Mouse (Mus musculus) liver, postnatal 0 days (tissue): Measurements from ENCODE around the gene Tnnt3. TPM values are rescaled to one million over a fixed set of nuclear protein-coding genes. Genes with fewer than 3 reads are reported as not detected.

ENCODE experiments used
- ATAC-seq: fragments of 200-750 bp; cut with Nextera tagmentation; 2 replicates; pipeline ENCODE4 v1.8.0; 2017; ENCODE audit warnings: mild to moderate bottlenecking, moderate library complexity
- DNase-seq: peaks from one replicate; pipeline ENCODE4 v3.0.0-alpha.2; 2016
- H3K27ac ChIP-seq: fragments of 300-500 bp; sonication (generic); 2 replicates; pipeline ENCODE4 v1.5.1; 2014; ENCODE audit warnings: antibody characterized with exemption, moderate library complexity, mild to moderate bottlenecking, low read depth
- H3K27me3 ChIP-seq: fragments of 300-500 bp; sonication (generic); 2 replicates; pipeline ENCODE4 v1.6.1; 2014; ENCODE audit warnings: low read length, control low read depth, mixed read lengths; ENCODE audit not compliant: insufficient read depth
- H3K36me3 ChIP-seq: fragments of 300-500 bp; sonication (generic); replicated peaks from 2 replicates; pipeline ENCODE4 v1.6.1; 2014; ENCODE audit warnings: mild to moderate bottlenecking, control low read depth, low read length, moderate library complexity, mixed read lengths; ENCODE audit not compliant: insufficient read depth
- H3K4me1 ChIP-seq: fragments of 300-500 bp; sonication (generic); 2 replicates; pipeline ENCODE4 v1.6.1; 2014; ENCODE audit warnings: antibody characterized with exemption, mild to moderate bottlenecking, control low read depth; ENCODE audit not compliant: insufficient read depth
- H3K4me2 ChIP-seq: fragments of 300-500 bp; sonication (generic); 2 replicates; pipeline ENCODE4 v1.6.1; 2014; ENCODE audit warnings: low read depth, mild to moderate bottlenecking, low read length, moderate library complexity, mixed read lengths
- H3K4me3 ChIP-seq: fragments of 300-500 bp; sonication (generic); 2 replicates; pipeline ENCODE4 v1.5.1; 2014; ENCODE audit warnings: low read depth, low read length
- H3K9ac ChIP-seq: fragments of 300-500 bp; sonication (generic); replicated peaks from 2 replicates; pipeline ENCODE4 v1.6.1; 2014; ENCODE audit warnings: mild to moderate bottlenecking, moderate library complexity
- H3K9me3 ChIP-seq: fragments of 300-500 bp; sonication (generic); 2 replicates; pipeline ENCODE4 v1.6.1; 2016; ENCODE audit warnings: mild to moderate bottlenecking, control low read depth, low read length, mixed read lengths
- CTCF ChIP-seq: sonication (generic); IDR thresholded peaks from 2 replicates; pipeline ENCODE4 v1.5.1; 2016; ENCODE audit warnings: antibody characterized with exemption, low read depth
- EP300 ChIP-seq: IDR thresholded peaks from 2 replicates; pipeline ENCODE4 v1.6.1; 2016; ENCODE audit warnings: antibody characterized with exemption, low read depth, mild to moderate bottlenecking
- WGBS: fragments of 180-500 bp; shearing (Covaris S2); extraction: QIAGEN DNeasy Blood & Tissue Kit; methylation state at CpG from one replicate; pipeline ENCODE4 v1.1.7; 2014; ENCODE audit not compliant: insufficient replicate concordance; 5-methylcytosine and 5-hydroxymethylcytosine counted together
- polyA plus RNA-seq: library from polyadenylated mRNA; unstranded; fragments of >200 nt; fragmentation: Nextera tagmentation; extraction: Ambion mirVana; gene quantifications from 2 replicates; pipeline ENCODE4 v1.2.1, GENCODE M21; 2015

The Tnnt3 gene
- polyA plus RNA-seq, 1 experiment from 2014 or later, result 3.6 TPM

- DNase-seq, result peak; percentile 65
- WGBS, result 45% methylated on average over 6 of the region's 6 CpGs
- peaks cover 56% of the 10 kb centered on the region for H3K4me1 ChIP-seq
- H3K27me3 ChIP-seq, result no peaks in the 10 kb centered on the region
- H3K4me2 ChIP-seq, result no peak overlapping the region
- TF ChIP-seq CTCF (no peak), EP300 (no peak)
- no peak overlapping the region for H3K4me3 ChIP-seq
- H3K27ac ChIP-seq, result peak overlapping the region; percentile 90
- H3K9ac ChIP-seq, result no peak overlapping the region; the same call in 1 of the 2 replicates
- ATAC-seq, result peak; percentile 59
- H3K36me3 ChIP-seq, result no peaks in the 10 kb centered on the region
- no peaks in the 10 kb centered on the region for H3K9me3 ChIP-seq
These were observed 64.5 kb downstream of the Tnnt3 start for GRCm38 (mm10) chr7:142563168-142563567.

GRCm38 (mm10) chr7:142564955-142565643 is 66.5 kb downstream of the Tnnt3 start:
- WGBS, result 60% methylated on average over 11 of the region's 11 CpGs
- DNase-seq (peak; percentile 31), ATAC-seq (no peak)
- Histone ChIP-seq H3K27ac (peak overlapping the region; percentile 90), H3K27me3 (no peaks in the 10 kb centered on the region), H3K4me3 (no peak overlapping the region), H3K4me1 (peaks cover 61% of the 10 kb centered on the region), H3K36me3 (no peaks in the 10 kb centered on the region), H3K4me2 (no peak overlapping the region), H3K9me3 (no peaks in the 10 kb centered on the region), H3K9ac (peak overlapping the region; percentile 30; the same call in 1 of the 2 replicates)
- TF ChIP-seq CTCF (no peak), EP300 (no peak)

Other genes starting within 250 kb of the Tnnt3 start
- not detected in 2 replicates for gene Gm2431, start 240.5 kb upstream of the Tnnt3 start, polyA plus RNA-seq
- not detected in 2 replicates for gene Gm4559, start 224.5 kb upstream of the Tnnt3 start, polyA plus RNA-seq
- not detected in 2 replicates for gene Krtap5-1, start 201.7 kb upstream of the Tnnt3 start, polyA plus RNA-seq
- not detected in 2 replicates for gene Krtap5-4, start 195.3 kb upstream of the Tnnt3 start, polyA plus RNA-seq
- gene Ifitm10, start 125.1 kb upstream of the Tnnt3 start, polyA plus RNA-seq, result 2.1 and 2.2 TPM in 2 replicates
- not detected in 2 replicates for gene Gm49369, start 116.2 kb upstream of the Tnnt3 start, polyA plus RNA-seq
- gene Ctsd, start 110.8 kb upstream of the Tnnt3 start, polyA plus RNA-seq, result 311 and 324 TPM in 2 replicates
- gene Syt8, start 64.0 kb upstream of the Tnnt3 start, polyA plus RNA-seq, result not detected in 2 replicates
- 6.9 and 72.7 TPM in 2 replicates for gene Tnni2, start 57.0 kb upstream of the Tnnt3 start, polyA plus RNA-seq
- gene Lsp1, start 38.0 kb upstream of the Tnnt3 start, polyA plus RNA-seq, result 31.5 and 33.6 TPM in 2 replicates
- gene Mrpl23, start 33.9 kb downstream of the Tnnt3 start, polyA plus RNA-seq, result 18.7 and 19.3 TPM in 2 replicates
- gene Igf2, start 168.0 kb downstream of the Tnnt3 start, polyA plus RNA-seq, result 1,534 and 1,664 TPM in 2 replicates
- gene Gm49394, start 171.1 kb downstream of the Tnnt3 start, polyA plus RNA-seq, result 0.04 TPM in 1 of 2 replicates, not detected in the other
- 10.2 TPM in 1 of 2 replicates, not detected in the other for gene Ins2, start 244.5 kb downstream of the Tnnt3 start, polyA plus RNA-seq